Mouse (Mus musculus) c-Kit-positive CD71-negative TER-119-negative erythroid progenitor cells, embryonic 14.5 days (primary cell): ENCODE data around the gene Kdm1b.

Experiments used
- DNase-seq: peaks from one replicate; pipeline ENCODE4 v3.0.0-alpha.2; 2013; ENCODE audit warnings: low read depth

Gene Kdm1b

DNA sequence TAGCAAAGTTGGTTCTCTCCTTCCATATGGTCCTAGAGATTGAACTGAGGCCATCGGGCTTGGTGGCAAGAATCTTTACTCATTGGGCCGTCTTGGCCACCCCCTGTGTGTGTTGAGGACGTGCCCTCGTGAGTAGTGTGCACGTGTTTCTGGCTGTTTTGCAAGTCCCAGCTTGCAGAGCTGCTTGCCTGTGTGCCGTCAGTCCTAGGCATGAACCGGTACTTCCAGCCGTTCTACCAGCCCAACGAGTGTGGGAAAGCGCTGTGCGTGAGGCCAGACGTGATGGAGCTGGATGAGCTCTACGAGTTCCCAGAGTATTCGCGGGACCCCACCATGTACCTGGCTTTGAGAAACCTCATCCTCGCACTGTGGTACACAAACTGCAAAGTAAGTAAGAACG, 19.5 kb downstream of the Kdm1b start:
- DNase-seq, result no peak

DNA sequence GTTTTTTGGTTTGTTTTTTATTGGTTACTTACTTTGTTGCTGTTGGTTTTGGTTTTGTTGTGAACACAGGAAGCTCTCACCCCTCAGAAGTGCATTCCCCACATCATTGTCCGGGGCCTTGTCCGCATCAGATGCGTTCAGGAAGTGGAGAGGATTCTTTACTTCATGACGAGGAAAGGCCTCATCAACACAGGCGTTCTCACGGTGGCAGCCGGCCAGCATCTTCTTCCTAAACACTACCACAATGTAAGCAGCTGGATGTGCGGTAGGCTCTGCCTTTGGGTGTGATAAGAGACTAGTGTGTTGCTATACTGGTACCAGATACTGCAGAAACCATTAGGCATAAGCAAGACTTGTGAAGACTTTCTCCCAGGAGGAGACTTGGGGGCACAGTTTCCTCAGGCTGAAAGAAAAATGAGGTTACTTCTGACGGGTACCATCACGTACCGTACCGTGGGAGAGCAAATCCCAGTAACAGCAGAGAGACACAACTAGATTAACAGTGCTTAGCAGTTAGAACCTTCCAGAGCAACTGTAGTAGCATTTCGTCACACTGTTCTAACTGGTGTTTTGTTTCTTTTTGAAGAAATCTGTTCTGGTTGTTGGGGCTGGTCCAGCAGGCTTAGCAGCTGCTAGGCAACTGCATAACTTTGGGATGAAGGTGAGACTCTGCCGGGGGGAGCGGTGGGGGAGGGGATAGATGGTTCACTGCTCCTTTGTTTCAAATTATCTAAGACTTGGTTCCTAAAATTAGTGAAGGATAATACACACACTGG, 20.9 kb downstream of the Kdm1b start:
- DNase-seq, result no peak

DNA sequence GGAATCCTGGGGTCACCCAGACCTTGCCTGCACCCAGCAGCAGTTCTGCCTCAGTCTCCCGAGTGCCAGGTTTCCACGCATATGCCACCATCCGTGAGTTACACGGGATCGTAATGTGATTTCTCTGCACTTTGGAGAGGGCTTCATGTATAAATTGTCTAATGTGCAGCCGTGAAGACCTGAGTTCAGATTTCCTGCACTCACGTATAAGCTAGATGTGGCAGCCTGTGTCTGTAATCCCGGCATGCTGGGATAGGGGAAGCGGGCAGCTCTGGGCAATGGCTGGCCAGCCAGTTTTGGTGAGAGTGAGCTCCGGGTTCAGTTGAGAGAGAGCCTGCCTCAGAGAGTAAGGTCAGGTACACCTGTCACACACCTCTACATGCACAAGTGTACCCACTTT, 23.2 kb downstream of the Kdm1b start:
- no peak for DNase-seq

DNA sequence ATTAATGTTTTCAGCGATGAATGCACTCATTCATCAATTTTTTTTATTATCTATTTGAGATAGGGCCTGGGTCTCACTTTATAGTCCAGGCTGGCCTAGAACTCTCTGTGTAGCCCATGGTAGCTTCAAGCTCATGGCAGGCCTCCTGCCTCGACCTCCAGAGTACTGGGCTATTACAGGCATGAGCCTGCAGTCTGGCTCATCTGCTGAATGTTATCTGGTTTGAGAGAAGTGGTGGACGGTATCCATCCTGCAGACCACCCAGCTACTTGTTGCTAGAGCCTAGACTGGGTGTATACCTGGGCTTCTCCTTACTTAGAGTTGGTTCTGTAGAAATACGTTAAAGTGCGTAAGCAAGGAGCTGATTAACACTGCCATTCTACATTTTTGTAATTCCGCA, 23.7 kb downstream of the Kdm1b start:
- no peak for DNase-seq

DNA sequence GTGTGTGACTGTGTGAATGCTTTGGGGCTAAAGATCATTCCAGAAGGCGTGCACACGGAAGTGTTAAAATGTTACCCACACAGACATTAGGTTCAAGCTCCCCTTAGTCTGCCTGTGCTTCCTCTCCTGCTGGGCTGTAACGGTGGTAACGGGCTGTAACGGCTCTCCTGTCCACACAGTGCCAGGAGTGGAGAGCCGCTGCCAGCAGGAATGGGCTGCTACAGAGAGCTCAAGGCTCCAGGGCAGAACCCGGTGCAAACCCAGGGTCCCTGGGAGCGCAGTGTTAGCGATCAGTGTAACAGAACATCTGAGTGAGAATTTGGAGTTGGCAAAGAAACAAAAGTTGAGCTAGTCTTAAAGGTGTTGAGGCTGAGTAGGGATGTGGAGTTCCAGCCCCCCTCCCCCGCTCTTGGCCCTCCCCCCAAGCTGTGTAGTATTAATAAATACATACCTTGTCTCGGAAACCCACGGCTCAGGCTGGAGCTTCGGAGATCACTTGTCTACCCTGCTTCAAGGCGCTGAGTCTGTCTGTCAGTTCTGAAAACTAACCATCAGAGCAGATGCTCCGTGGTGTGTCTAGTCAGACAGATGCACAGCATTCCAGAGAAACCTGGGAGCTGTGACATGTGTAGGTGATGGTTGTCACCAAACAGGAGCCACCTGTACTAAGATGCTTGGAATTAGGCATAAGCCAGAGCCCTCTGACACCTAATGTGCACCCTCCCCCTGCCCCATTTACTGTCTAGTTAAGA, 27.2 kb downstream of the Kdm1b start:
- no peak for DNase-seq

DNA sequence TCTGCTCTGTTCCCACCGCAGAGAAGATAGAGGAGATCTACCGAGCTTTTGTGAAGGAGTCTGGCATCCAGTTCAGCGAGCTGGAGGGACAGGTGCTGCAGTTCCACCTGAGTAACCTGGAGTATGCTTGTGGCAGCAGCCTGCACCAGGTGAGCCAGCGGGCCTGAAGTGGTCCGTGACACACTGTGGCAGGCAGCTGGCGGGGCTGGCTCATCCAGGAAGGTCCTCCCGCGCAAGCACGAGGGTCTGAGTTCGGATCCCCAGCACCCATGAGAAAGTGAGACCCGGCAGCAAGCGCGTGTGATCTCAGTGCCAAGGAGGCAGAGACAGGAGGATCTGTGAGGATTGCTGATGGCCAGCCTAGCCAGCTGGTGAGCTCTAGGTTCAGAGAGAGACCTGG, 28.6 kb downstream of the Kdm1b start:
- no peak for DNase-seq

DNA sequence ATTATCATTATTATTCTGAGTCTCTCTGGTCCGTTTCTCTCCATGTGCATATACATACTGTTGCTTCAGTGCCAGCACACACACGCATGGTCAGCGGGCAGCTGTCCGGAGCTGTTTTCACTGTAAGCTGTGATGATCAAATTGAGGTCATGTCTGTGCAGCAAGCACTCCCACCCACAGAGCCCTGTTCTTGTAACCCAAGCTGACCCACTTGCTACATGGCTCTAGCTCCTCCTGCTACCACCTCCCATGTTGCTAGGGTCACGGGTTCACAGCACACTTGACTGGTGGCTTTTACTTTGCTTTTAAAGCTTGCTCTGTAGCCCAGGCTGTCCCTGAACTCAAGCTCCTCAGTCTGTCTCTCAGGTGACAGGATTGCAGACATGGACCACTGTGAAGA, 29.2 kb downstream of the Kdm1b start:
- no peak for DNase-seq

DNA sequence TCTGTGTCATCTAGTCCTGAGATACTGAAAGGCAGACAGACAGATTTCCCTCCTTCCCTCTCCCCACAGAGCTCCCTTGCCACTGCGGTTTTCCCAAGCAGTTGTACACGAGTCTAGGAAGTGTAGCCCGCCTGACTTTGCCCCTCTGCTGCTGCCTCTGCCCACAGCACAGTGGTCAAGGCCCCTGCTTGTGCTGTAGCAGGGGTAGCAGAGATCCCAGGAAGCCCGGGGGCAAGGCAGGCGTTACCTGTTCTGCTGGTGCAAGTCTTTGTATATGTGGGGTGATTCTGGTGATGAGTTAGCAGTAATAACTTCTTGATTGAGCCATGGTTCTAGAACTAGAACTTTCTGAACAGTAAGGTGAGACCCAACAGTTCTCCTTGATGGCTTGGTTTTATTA, 32.9 kb downstream of the Kdm1b start:
- DNase-seq, result no peak

DNA sequence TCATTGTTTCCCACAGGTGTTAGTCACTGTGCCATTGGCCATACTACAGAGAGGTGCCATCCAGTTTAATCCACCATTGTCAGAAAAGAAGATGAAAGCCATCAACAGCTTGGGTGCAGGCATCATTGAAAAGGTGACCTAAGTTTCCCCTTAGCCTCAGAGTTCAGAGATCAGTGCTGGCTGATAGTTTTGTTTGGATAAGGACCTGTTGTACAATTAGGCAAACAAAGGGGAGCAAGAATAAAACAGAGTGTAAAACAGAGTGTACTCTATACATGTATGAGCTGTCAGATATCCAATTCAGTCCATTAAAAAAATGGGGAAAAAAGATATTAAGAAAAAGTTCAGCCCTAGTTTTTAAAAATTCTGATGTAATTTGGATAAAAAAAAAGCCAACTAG, 34.1 kb downstream of the Kdm1b start:
- DNase-seq, result no peak

DNA sequence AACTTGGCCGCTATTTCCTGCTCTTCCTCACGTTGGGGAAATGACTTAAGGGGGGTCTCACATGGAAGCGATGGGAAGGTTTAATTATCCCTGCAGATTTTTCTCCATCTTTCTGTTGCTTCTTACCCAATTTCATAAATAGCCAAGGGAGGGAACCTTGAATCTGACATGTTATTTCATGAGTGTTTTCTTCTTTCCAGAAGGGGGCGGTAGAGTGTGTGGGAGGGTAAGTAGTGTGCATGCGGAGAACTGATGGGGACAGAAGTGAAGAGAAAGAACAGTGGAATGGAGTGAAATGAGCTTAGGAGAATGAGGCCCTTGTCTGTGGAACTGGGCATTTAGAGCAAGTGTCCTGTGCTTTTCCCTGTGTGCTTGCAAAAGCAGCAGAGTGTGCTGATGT, 35.5 kb downstream of the Kdm1b start:
- no peak for DNase-seq

DNA sequence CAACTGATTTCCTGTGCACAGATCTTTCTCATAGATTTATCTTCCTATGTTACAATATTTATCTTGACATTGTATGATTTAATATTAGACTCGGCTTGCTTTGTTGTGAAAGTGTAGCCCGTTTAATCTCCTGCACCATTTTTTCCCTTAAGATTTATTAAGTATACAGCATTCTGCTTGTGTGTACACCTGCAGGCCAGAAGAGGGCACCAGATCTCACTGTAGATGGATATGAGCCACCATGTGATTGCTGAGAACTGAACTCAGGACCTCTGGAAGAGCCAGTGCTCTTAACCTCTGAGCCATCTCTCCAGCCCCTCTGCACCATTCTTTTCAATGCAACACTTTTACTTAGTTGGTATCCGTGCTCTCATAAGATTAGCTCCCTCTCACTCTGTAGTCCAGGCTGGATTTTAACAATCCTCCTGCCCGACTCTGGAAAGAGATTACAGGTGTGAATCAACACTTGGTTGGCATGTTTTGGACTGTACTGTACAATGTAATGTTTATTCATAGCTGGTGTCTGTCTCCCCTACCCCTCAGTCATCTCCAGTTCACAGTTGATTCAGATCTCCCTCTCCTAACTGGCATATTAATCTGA, 37.7 kb downstream of the Kdm1b start:
- no peak for DNase-seq

DNA sequence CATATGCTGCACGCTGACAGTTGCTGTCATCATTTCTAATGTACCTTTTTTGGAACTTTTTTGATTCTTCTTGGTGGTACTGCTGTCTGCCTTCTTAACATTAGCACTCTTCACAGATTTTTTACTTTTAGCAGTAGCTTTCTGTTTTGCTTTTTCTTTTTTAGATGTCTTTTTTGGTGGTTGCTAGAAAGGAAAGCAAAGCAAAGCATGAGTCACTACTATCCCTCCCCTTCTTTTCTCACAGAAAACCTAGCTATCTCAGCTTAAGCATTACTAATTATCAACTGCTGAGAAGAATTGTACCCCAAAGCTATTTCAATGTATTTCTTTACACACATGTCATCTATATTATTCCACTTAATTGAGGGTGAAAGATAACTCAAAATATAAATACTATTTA, 45.1 kb downstream of the Kdm1b start:
- DNase-seq, result no peak

DNA sequence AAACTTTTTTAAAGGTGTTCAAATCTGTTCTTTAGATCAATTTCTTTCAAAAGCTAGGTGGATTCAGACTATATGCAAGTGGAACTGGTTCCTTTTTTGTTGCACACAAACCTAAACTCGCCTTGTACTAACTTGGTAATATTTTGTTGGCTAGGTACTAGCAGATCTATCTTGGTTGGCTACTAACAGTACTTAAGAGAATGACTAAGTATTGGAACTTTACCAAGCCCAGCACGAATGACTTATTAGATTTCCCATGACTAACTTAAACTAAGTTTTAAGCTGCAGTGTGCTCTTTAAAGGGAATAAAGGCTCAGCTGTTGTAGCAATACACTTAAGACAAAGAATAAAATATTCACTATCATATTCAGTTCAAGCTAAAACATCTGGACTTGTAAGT, 46.0 kb downstream of the Kdm1b start:
- DNase-seq, result no peak

DNA sequence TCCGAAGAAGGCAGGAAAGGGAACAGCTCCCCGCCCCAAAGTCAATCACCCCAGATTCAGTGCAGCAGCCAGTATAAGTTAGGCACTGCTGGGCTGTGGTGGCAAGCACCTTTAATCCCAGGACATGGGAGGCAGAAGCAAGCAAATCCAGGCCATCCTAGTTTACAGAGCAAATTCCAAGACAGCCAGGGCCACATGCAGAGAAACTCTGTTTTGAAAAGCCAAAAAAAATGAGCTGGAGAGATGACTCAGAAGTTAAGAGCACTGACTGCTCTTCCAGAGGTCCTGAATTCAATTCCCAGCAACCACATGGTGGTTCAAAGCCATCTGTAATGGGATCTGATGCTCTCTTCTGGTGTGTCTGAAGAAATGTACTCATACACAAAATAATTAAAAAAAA, 50.5 kb downstream of the Kdm1b start:
- DNase-seq, result no peak

DNA sequence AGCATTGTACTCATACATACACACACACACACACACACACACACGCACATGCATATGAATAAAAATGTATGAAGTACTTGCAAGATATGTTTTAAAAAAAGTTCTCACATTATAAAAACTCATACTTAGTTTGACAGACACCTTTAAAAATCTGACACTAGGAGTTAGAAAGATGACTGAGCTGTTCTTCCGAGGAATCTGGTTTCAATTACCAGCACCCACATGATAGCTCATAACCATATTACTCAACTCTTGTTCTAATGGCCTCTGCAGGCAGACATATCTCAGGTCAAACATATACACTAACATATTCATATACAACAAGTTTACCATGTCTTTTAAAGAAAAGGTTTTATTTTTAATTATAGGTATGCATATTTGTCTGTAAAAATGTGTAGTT, 53.3 kb downstream of the Kdm1b start:
- DNase-seq, result no peak

DNA sequence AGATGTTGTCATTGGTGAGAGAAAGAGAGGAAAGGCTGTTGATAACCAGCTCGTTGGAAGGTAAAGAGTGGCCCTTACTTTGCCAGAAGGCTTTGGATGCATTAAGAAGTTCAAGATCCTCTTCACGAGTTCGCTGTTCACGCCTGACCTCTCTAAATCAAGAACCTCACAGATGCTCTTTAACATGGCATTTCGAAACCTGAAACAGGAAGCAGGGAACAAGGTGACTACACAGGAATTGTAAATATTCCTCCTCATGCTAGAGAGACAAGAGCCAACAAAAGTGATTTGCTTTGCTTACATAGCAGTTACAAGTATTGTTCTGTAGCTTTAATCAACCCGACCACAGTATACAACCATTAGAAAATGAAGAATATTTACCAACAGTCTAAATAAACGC, 56.0 kb downstream of the Kdm1b start:
- no peak for DNase-seq

DNA sequence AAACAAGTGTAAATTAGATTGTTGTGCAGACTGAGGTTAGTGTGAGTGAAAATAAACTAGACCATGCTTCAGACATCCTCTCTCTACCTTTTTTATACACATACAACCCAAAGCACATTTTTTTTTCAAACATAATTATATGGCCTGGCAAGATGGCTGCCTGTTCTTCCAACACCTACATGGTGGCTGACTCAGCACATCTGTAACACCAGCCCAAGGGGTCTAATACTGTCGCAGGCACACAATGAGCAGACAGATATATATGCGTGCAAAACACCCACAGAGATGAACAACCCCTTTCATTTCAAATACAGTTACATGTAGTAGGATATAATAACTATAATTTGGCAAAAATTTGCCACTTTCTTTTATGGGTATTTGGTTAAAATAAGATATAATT, 57.3 kb downstream of the Kdm1b start:
- no peak for DNase-seq

DNA sequence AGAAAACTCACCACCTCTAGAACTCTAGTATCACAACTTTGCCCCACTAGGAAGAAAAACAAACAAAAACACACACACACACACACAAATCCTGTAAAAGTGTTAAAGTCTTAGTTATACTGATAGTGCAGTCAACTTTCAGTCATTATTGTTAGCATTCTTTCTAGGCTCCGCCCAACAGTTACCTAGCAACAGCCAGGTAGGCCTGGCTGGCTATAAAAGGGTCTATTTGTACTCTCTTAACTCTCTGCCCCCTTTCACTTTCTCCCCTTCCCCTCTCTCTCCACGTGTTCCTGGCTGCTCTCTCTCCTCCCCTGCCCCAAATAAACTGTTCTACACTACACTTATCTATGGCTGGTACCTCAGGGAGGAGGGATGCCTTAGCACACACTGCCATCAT, 60.8 kb downstream of the Kdm1b start:
- DNase-seq, result no peak

DNA sequence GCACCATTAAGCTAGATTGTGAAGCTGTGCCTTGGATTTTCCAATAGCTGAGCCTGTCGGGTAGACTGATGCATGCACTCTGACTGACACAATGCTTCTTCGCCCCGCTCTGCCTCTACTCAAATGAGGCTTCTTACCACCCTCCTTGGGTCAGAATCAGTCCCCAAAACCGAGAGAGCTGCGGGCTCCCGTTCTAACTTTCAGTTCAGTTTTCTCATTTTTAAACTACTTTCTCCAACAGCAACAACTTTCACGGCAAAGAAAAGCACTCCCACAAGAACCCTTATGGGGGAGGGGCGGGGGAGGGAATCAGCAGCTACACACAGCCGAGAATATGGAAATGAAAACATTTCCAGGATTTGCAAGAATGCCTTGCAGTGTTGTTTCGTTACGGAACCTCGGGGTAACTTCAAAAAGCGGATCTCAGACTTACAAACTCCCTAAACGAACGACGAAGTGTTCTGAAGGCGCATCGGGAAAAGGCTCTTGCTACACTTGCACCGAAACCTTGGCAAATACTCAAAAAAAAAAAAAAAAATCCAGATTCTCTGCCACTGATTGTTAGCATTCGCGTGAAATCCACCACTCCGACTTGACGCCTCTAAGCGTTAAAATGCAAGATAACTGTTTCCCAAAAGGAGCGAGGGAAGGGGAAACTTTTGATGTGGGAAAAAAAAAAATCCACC, 61.7 kb downstream of the Kdm1b start:
- DNase-seq, result no peak

DNA sequence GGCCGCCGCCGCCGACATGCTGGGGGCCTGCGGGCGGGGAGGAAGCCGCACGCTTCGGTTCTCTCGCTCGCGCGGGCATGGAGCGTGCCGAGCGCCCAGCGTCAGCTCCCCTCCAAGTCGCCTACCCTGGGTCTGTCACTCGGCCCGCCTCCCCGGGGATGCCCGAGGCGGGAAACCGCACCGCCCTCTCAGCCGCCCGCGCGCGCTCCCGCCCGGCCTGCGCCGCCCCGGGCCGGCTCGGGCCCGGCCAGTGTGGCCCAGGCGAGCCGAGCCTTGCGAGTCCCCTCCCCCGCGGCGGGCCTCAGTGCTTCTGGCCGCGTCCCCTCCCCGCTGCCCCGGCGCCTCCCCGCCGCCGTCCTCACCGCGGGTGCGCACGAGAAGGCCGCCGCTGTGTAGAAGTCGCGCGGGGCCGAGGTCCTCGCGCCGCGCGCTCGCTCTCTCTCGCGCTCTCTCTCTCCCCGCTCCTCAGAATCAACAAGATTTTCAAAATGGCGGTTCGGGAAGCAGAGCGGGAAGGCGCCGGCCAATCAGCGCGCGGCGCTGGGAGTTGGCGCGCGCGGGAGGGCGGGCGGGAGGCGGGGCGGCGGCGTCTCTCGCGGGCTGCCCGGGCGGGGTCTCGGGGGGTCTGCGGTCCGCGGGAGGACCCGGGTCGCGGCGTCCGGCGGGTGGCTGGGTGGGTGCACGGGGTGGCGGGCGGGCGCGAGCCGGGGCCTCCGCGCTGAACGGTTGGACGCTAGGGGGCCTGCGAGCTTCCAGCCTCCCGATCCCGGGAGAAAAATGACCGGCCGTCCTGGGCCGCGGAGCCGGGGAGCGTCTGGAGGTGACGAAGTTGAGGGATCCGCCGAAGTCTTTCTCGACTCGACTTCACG, 62.6 kb downstream of the Kdm1b start, which contains the start of gene Dek:
Gene Dek (minus strand): TSS at position 491 of the 869 bp plus-strand sequence.
- DNase-seq, result peak; percentile 74

DNA sequence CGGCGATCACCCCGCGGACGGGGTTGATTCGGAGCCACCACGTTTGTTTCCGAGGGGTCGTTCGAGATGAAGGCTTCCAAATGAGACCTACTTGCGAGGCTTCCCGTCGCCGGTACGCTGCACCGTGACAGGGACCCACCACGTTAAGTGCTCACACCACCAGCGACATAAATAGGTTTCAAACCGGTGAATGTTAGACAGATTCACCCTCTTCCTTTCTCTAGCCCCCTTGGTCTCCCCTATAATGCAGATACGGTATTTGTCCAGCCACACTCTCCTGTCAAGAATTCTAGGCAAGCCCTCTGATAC, 63.2 kb downstream of the Kdm1b start:
- DNase-seq, result no peak

DNA sequence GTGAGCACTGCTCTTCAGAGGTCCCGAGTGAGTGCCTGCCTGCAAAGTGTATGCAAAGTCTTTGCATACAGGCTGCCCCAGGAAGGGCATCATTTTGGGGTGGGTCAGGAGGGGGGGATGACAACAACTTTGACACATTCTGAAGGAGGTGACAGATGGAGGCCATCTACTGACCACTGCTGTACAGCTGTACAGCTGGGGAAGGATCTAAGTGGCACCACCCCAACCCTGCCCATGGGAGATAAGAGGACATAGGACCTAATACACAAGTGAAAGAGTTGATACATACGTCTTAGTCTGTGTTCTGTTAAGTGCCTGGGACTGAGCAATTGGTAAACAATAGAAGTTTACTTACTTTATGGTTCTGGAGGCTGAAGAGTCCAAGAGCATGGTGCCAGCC, 65.9 kb downstream of the Kdm1b start:
- DNase-seq, result no peak
